Mouse (Mus musculus): ENCODE results near the gene B130006D01Rik.

DNA sequence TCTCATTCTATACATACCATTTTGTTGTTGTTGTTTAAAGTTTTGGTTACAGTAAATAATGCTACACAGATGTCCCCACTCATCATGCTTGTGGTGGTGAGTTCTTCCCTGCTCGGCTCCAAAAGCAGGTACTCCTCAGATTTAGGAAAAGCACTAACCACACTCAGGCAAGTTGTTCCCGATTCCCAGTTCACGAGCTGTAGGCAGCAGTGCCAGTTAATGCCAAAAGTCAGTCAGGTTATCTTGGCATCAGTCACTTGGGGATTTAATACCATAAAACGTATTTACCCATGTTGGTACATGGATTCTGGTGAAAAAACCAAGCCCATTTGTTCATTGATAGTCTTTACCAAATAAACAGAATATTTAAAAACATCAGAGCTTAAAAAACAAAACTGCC lies 2.8 kb downstream of the B130006D01Rik start:
- TF ChIP-seq CTCF (IDR thresholded peaks at IDR 0.05; ENCODE audit: low read depth) (no peak), EP300 (IDR thresholded peaks at IDR 0.05; ENCODE audit: low read depth) (no peak)
